19 mouse cellular contexts compared by ENCODE assay signal in genomic region chr7:130199317-130199716, GRCm38 (mm10).
A peak's percentile ranks its signal among the peaks of the same experiment; 100 is the strongest.
DNase-seq lines count a peak whose midpoint lies in the region; ATAC-seq lines count a peak whose summit lies in the region.
"Had no signal": no experiment of that assay in that cellular context is flagged by ENCODE, and none has a peak within 500 bp of the region (broad histone marks: within the 10 kb centered on the region; RNA-seq: fewer than 3 reads in every experiment).

No protein-coding gene starts in this region.

- H3K9ac ChIP-seq in kidney, embryonic 16.5 days (replicated peaks; ENCODE audit: low read length): no peak overlapping the region
- H3K9ac ChIP-seq: forebrain, embryonic 12.5 days; hindbrain, embryonic 15.5 days; limb, embryonic 13.5 days; liver, embryonic 12.5 days had no signal

- peaks cover 24% of the 10 kb centered on the region for H3K36me3 ChIP-seq in kidney, embryonic 16.5 days (ENCODE audit: insufficient read depth, low read length)
- H3K36me3 ChIP-seq: hindbrain, embryonic 15.5 days; liver, embryonic 12.5 days had no signal

- no peak overlapping the region for H3K4me2 ChIP-seq in kidney, embryonic 16.5 days (replicated peaks; ENCODE audit: low read depth, low read length)
- H3K4me2 ChIP-seq: forebrain, embryonic 12.5 days; hindbrain, embryonic 15.5 days; limb, embryonic 13.5 days; liver, embryonic 12.5 days had no signal

- WGBS in kidney, embryonic 16.5 days: 84% methylated on average over 5 of the region's 5 CpGs

- H3K4me1 ChIP-seq in kidney, embryonic 16.5 days (ENCODE audit: insufficient read depth, low read length): peaks cover 33% of the 10 kb centered on the region
- H3K4me1 ChIP-seq: hindbrain, embryonic 15.5 days; liver, embryonic 12.5 days had no signal

- ATAC-seq in kidney, embryonic 16.5 days (ENCODE audit: low FRiP score, low TSS enrichment): no peak
- ATAC-seq: liver, embryonic 12.5 days had no signal

- peak; percentile 44 for DNase-seq in kidney, postnatal 10 days
- DNase-seq in kidney, adult 8-10 months: no peak
- DNase-seq in testis, postnatal 10 days (ENCODE audit: low spot score): peak; percentile 62
- DNase-seq in testis, postnatal 14 days (ENCODE audit: low spot score): no peak
- peak; percentile 78 for DNase-seq in adrenal gland, postnatal 14 days
- DNase-seq in Muller cell, postnatal 12 days (ENCODE audit: inconsistent ontology term): no peak
- DNase-seq: cerebellum, adult 9-10 months; gastrocnemius, adult 2 months; kidney, adult 9 months; layer of hippocampus, postnatal 36 days; lung, adult 18-20 months; right cerebral cortex, postnatal 14 days had no signal

- H3K27ac ChIP-seq in kidney, embryonic 16.5 days (ENCODE audit: low read length): no peak overlapping the region
- H3K27ac ChIP-seq: forebrain, embryonic 12.5 days; gastrocnemius, adult 2 months; hindbrain, embryonic 15.5 days; limb, embryonic 13.5 days; liver, embryonic 12.5 days; midbrain, embryonic 10.5 days; stomach, postnatal 0 days had no signal

- no peaks in the 10 kb centered on the region for H3K9me3 ChIP-seq in kidney, embryonic 16.5 days (ENCODE audit: low read length)
- H3K9me3 ChIP-seq: forebrain, embryonic 12.5 days; hindbrain, embryonic 15.5 days; limb, embryonic 13.5 days; liver, embryonic 12.5 days; midbrain, embryonic 10.5 days had no signal

- H3K4me3 ChIP-seq in kidney, embryonic 16.5 days (ENCODE audit: low read length): no peak overlapping the region
- H3K4me3 ChIP-seq: forebrain, embryonic 12.5 days; gastrocnemius, adult 2 months; hindbrain, embryonic 15.5 days; limb, embryonic 13.5 days; liver, embryonic 12.5 days; midbrain, embryonic 10.5 days had no signal

- H3K27me3 ChIP-seq in kidney, embryonic 16.5 days (ENCODE audit: insufficient read depth, low read length): no peaks in the 10 kb centered on the region
- H3K27me3 ChIP-seq: forebrain, embryonic 12.5 days; hindbrain, embryonic 15.5 days; limb, embryonic 13.5 days; liver, embryonic 12.5 days had no signal

Comparison
In these comparisons a context has a peak if more than half of its experiments do, and no peak if none do; other contexts are left out.
1. DNase-seq: peak in kidney, postnatal 10 days (single experiment), testis, postnatal 10 days (single experiment) and adrenal gland, postnatal 14 days (single experiment); none in kidney, adult 8-10 months (0 of 2), testis, postnatal 14 days (single experiment) and Muller cell, postnatal 12 days (single experiment).